Comparison of ENCODE assay signal across 25 mouse cellular contexts in genomic region chr2:49757616-49758015, GRCm38 (mm10). TPM values are rescaled to one million over a fixed set of nuclear protein-coding genes. Genes with fewer than 3 reads are reported as not detected.
DNase-seq lines count a peak whose midpoint lies in the region; ATAC-seq lines count a peak whose summit lies in the region.
"Had no signal": no experiment of that assay in that cellular context is flagged by ENCODE, and none has a peak within 500 bp of the region (broad histone marks: within the 10 kb centered on the region; RNA-seq: fewer than 3 reads in every experiment).

No protein-coding gene starts in this region.

- no peaks in the 10 kb centered on the region for H3K36me3 ChIP-seq in lung, embryonic 15.5 days
- no peaks in the 10 kb centered on the region for H3K36me3 ChIP-seq in stomach, embryonic 15.5 days
- H3K36me3 ChIP-seq: heart, embryonic 13.5 days; liver, embryonic 12.5 days had no signal

- H3K9ac ChIP-seq in lung, embryonic 15.5 days: no peak overlapping the region
- no peak overlapping the region for H3K9ac ChIP-seq in stomach, embryonic 15.5 days
- H3K9ac ChIP-seq: embryonic facial prominence, embryonic 12.5 days; forebrain, embryonic 13.5 days; heart, embryonic 13.5 days; hindbrain, embryonic 12.5 days; kidney, embryonic 15.5 days; limb, embryonic 13.5 days; liver, embryonic 12.5 days; midbrain, embryonic 13.5 days had no signal

- H3K27ac ChIP-seq in lung, embryonic 15.5 days: no peak overlapping the region
- no peak overlapping the region for H3K27ac ChIP-seq in stomach, embryonic 15.5 days
- H3K27ac ChIP-seq: embryonic facial prominence, embryonic 12.5 days; forebrain, embryonic 13.5 days; heart, adult 2 months; heart, embryonic 13.5 days; hindbrain, embryonic 12.5 days; kidney, embryonic 15.5 days; limb, embryonic 13.5 days; liver, embryonic 12.5 days; midbrain, embryonic 13.5 days had no signal

- 0 out of 2 replicates have a peak, but pooled peaks have one; percentile 17 for ATAC-seq in cerebellum, adult (ENCODE audit: insufficient number of reproducible peaks, low FRiP score, low TSS enrichment)
- ATAC-seq in lung, embryonic 15.5 days (ENCODE audit: borderline replicate concordance, extremely low read depth, low FRiP score, low TSS enrichment): peak; percentile 41; the same call in 1 of the 2 replicates
- peak; percentile 58; the same call in 1 of the 2 replicates for ATAC-seq in stomach, embryonic 15.5 days (ENCODE audit: insufficient read depth, low FRiP score, low read depth)
- ATAC-seq: activated CD4-positive, CD25-positive, alpha-beta regulatory T cell, adult 4 months; forebrain, embryonic 13.5 days; liver, embryonic 12.5 days; midbrain, embryonic 13.5 days had no signal

- H3K4me3 ChIP-seq in lung, embryonic 15.5 days: no peak overlapping the region
- no peak overlapping the region for H3K4me3 ChIP-seq in stomach, embryonic 15.5 days (replicated peaks)
- H3K4me3 ChIP-seq: embryonic facial prominence, embryonic 12.5 days; forebrain, embryonic 13.5 days; heart, adult 2 months; heart, embryonic 13.5 days; hindbrain, embryonic 12.5 days; kidney, embryonic 15.5 days; limb, embryonic 13.5 days; liver, embryonic 12.5 days; midbrain, embryonic 13.5 days had no signal

- no peak overlapping the region for H3K4me2 ChIP-seq in lung, embryonic 15.5 days
- no peak overlapping the region for H3K4me2 ChIP-seq in stomach, embryonic 15.5 days
- H3K4me2 ChIP-seq: embryonic facial prominence, embryonic 12.5 days; forebrain, embryonic 13.5 days; heart, embryonic 13.5 days; hindbrain, embryonic 12.5 days; kidney, embryonic 15.5 days; limb, embryonic 13.5 days; liver, embryonic 12.5 days; midbrain, embryonic 13.5 days had no signal

- no peaks in the 10 kb centered on the region for H3K9me3 ChIP-seq in lung, embryonic 15.5 days
- no peaks in the 10 kb centered on the region for H3K9me3 ChIP-seq in stomach, embryonic 15.5 days
- H3K9me3 ChIP-seq: embryonic facial prominence, embryonic 12.5 days; forebrain, embryonic 13.5 days; heart, embryonic 13.5 days; hindbrain, embryonic 12.5 days; kidney, embryonic 15.5 days; limb, embryonic 13.5 days; liver, embryonic 12.5 days; midbrain, embryonic 13.5 days had no signal

- H3K27me3 ChIP-seq in lung, embryonic 15.5 days: peaks cover 4% of the 10 kb centered on the region; the same call in 1 of the 2 replicates
- H3K27me3 ChIP-seq in stomach, embryonic 15.5 days (replicated peaks): no peaks in the 10 kb centered on the region
- H3K27me3 ChIP-seq: embryonic facial prominence, embryonic 12.5 days; forebrain, embryonic 13.5 days; heart, embryonic 13.5 days; hindbrain, embryonic 12.5 days; kidney, embryonic 15.5 days; limb, embryonic 13.5 days; midbrain, embryonic 13.5 days had no signal

- DNase-seq in cerebellum, postnatal 4 days (ENCODE audit: low spot score in 2 of 2): no peak
- DNase-seq in heart, adult 11 months: peak; percentile 50
- DNase-seq in heart, adult 18-20 months: no peak
- DNase-seq in lung, adult 18-20 months: no peak
- DNase-seq: adrenal gland, postnatal 10 days; cerebellum, adult 9-11 months; gastrocnemius, postnatal 14 days; heart, adult 2 months; heart, postnatal 14 days; kidney, adult 11 months; layer of hippocampus, adult 9-11 months; lung, postnatal 10 days; thymus, postnatal 36 days had no signal

- WGBS in lung, embryonic 15.5 days: 68% methylated on average over 7 of the region's 7 CpGs
- WGBS in stomach, embryonic 15.5 days: 66% methylated on average over 7 of the region's 7 CpGs

- H3K4me1 ChIP-seq in lung, embryonic 15.5 days: no peaks in the 10 kb centered on the region
- no peaks in the 10 kb centered on the region for H3K4me1 ChIP-seq in stomach, embryonic 15.5 days
- H3K4me1 ChIP-seq: embryonic facial prominence, embryonic 12.5 days; heart, embryonic 13.5 days; kidney, embryonic 15.5 days; limb, embryonic 13.5 days; liver, embryonic 12.5 days had no signal

RNA-seq across cellular contexts. Expression of gene Lypd6b, which starts 29.9 kb away (rescaled TPM):
- under 1 TPM; 0.15 to 0.21 TPM for total RNA-seq in heart, adult 18-20 months (2021)
- polyA plus RNA-seq in lung, embryonic 15.5 days (2015; fragmentation: Nextera tagmentation; extraction: Ambion mirVana): 2.0 and 2.5 TPM in 2 replicates
- 18.0 and 18.1 TPM in 2 replicates for polyA plus RNA-seq in stomach, embryonic 15.5 days (2015; fragmentation: Nextera tagmentation; extraction: Ambion mirVana)
- total RNA-seq: gastrocnemius, postnatal 14 days had no signal
